Mouse (Mus musculus): ENCODE measurements around the gene Dctn1.
A peak's percentile ranks its signal among the peaks of the same experiment; 100 is the strongest.

The Dctn1 gene

DNA sequence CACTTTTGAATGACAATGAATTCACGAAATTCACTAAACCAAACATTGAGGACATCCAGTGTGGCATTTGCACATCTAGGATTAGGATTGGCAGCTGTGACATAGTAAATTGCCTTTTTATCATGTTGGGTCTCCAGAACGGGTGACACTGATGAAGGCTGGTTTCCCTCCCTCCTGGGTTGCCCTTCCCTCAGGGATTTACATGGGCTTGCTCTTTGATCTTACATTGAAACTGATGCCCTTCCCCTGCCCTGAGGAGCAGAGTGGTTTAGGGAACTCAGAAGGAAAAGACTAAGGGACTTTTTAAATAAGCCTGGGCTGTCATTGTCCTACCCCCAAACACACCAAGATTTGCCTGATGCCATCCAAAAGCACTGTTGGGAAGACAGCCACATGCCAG, 65.8 kb downstream of the Dctn1 start:
- no peak for DNase-seq (ENCODE audit: low read depth)

DNA sequence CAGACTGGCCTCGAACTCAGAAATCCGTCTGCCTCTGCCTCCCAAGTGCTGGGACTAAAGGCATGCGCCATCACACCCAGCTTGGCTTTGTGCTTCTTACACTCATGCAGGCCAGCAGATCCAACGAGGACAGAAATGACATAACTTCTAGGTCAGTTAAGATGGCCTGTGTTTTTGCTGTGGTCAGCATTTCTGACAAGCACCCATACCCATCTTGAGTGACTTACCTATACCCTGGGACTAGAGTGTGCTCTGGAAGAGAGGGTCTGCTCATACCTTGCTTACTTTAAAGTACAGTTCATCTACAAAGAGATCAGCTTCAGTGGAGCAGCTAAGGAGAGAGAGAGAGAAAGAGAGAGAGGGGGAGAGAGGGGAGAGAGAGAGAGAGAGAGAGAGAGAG, 67.6 kb downstream of the Dctn1 start:
- DNase-seq (ENCODE audit: low read depth), result no peak

DNA sequence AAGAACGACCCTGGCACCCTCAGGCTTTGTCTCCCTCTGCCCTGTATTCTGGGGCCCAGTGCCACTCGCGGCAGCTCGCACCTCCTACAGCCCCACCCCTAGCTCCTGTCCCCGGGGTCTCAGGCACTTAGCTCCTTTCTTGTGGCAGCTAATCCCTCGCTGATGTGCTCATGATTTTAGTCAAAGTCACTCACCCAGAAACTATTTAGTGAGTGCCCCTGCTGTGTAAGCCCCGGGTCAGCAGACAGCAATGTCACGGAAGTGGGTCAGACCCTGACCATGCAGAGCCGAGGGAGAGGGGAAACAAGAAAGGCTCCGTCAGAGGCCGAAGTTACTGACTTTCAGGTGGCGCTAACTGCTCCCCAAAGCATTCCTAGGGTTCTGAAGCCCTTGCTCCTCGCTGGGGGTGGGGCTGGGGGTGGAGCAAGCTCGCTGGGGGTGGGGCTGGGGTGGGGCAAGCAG, 68.6 kb downstream of the Dctn1 start:
- DNase-seq (ENCODE audit: low read depth), result no peak

DNA sequence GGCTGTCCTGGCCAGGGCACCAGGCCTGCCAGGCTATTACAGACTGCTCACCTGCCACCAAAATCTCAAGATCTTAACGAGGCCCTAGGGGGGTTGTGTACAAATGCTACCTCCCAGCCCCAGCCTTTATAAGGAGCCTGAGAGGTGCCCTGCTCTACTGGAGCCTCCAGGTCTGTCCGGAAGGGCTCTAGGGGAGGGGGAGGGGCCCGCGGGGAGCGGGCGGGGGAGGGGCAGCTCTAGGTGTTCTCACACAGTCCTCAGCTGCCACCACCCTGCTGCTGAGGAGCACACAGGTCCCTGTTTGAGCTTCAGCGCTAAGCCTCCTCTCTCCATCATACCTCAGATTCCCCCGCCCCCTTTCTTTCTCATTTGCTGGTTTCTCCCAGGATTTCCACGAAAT, 71.4 kb downstream of the Dctn1 start:
- no peak for DNase-seq (ENCODE audit: low read depth)

DNA sequence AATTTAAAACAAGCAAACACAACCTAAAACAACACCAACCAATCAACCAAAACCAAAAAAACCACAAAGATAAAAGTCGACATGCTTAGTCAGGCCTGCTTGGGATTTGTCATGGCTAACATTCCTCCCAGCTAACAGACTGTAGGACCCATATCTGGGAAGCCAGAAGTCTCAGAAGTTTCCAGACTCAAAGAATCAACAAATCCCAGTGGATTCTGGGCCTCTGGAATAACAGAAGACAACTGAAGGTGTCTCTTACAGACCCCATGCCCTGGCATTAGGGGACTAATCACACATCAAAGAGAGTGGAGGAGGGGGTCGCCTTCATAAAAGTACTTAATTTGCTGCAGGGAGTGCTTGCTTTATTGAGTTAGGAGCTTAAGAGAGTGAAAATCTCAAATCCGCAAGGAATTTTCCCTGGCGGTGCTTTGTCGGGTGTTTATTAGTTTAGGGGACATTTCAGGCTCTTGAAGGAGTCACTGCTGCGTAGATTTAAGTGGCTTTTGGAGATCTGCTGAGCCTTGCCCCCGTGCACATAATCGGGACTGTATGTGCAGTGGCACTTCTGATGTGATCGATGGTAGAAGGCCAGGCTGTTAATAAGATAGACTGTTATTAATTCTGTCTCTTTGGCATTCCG, 78.8 kb downstream of the Dctn1 start:
- DNase-seq (ENCODE audit: low read depth), result no peak

DNA sequence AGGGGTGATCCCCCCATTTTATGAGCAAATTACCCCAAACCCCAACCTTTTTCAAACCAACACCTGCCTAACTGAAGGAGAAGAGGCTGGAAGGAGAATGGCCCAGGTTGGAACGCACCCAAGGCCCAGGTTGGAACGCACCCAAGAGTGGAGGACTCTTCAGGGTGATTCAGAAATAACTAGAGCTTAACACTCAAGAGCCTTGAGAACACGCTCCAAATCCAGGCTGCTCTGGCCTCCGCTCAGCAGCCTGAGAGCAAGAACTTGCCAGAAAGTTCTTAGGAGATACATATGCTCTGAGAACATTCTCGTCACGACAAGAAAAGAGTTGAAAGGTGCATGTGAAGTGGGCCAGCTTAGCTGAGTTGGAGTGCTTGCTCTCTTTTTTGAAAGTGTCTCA, 79.4 kb downstream of the Dctn1 start:
- DNase-seq (ENCODE audit: low read depth), result no peak

DNA sequence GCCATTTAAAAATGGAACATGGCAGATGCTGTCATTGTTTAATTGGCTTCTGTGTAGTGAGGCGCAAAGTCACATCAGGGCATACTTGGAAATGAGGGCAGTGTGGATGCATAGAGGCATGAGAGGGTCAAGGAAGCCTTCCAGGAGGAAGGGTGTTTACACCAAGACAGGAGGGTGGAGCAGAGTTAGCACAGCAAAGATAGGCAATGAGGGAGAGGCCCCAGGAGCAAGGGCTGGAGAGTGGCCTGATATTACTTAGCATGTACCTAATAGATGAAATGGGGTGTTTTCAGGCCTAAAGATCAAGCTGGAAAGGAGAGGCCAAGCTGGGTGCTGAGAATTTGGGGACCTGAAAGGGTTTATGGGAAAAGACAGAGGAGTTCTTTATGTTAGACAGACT, 80.3 kb downstream of the Dctn1 start:
- peak; percentile 23 for DNase-seq (ENCODE audit: low read depth)

DNA sequence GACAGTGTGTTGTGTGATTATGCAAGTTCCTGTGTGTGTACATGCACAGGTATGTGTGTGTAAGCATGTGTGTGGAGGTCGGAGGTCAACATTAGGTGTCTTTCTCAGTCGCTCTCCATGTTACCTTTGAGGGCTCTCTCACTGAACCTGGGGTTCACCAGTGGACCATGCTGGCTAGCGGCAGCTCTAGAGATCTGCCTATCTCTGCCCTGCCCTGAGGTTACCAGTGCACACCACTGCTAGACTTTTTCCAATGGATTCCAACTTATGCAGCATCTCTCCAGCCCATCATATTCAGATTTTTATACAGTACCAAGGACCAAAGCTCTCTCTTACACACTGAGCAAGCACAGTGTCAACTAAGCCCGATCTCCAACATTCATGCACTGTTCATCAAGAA, 81.0 kb downstream of the Dctn1 start:
- no peak for DNase-seq (ENCODE audit: low read depth)

DNA sequence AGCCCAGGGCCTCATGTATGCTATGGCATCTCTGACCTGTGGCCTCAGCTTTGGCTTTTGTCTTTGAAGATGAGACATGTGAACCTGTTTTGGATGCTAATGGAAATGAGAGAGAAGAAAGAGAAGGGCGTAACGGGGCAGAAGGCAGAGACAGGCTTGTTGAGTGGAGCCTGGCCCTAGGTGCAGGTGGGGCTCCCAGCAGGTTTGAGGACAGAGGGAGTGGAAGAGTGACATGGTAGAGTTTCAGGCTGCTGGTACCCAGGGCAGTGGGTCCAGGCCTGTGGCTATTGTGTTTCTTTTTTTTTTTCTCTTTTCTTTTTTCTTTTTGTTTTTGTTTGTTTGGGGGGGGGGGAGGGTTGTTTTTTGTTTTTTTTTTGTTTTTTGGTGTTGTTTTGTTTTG, 81.4 kb downstream of the Dctn1 start:
- DNase-seq (ENCODE audit: low read depth), result no peak
